Mouse (Mus musculus) heart, adult 8-10 months (tissue): ENCODE measurements around the gene Kras. TPM values are rescaled to one million over a fixed set of nuclear protein-coding genes. Genes with fewer than 3 reads are reported as not detected.

Experiments
- DNase-seq: peaks from one replicate; pipeline ENCODE4 v3.0.0; 2022; ENCODE audit warnings: low spot score
- total RNA-seq, 4 experiments: library from RNA; stranded (reverse); gene quantifications; 2 replicates each; pipeline ENCODE4 v1.2.4; 2022

Kras gene
- total RNA-seq, 4 experiments from 2014 or later = 25.1 to 35.9 (median 30.6) TPM

- DNase-seq = no peak
Observed at GRCm38 (mm10) chr6:145249291-145250184, 501 bp downstream of the Kras start.

- DNase-seq = no peak
Observed at GRCm38 (mm10) chr6:145247886-145248285, 2.2 kb downstream of the Kras start.

- DNase-seq = no peak
Observed at GRCm38 (mm10) chr6:145246841-145247240, 3.2 kb downstream of the Kras start.

- peak; percentile 13 for DNase-seq
Observed at GRCm38 (mm10) chr6:145242521-145242920, 7.5 kb downstream of the Kras start.

GRCm38 (mm10) chr6:145240285-145240684 lies 9.8 kb downstream of the Kras start:
- no peak for DNase-seq

GRCm38 (mm10) chr6:145237148-145237547 lies 12.9 kb downstream of the Kras start:
- no peak for DNase-seq

- DNase-seq = no peak
Observed at GRCm38 (mm10) chr6:145235367-145235766, 14.7 kb downstream of the Kras start.

GRCm38 (mm10) chr6:145234391-145234790 lies 15.6 kb downstream of the Kras start:
- DNase-seq = no peak

- no peak for DNase-seq
Observed at GRCm38 (mm10) chr6:145226296-145226695, 23.7 kb downstream of the Kras start.

- no peak for DNase-seq
Observed at GRCm38 (mm10) chr6:145224246-145224645, 25.8 kb downstream of the Kras start.

GRCm38 (mm10) chr6:145215826-145216225 lies 34.2 kb downstream of the Kras start:
- no peak for DNase-seq

- DNase-seq = no peak
Observed at GRCm38 (mm10) chr6:145213916-145214315, 36.1 kb downstream of the Kras start.

GRCm38 (mm10) chr6:145211376-145212305 lies 38.4 kb downstream of the Kras start:
- no peak for DNase-seq

- DNase-seq = peak; percentile 100
Observed at GRCm38 (mm10) chr6:145210816-145211338, 39.2 kb downstream of the Kras start, which contains the start of the genes Casc1 and Etfrf1. Casc1 (minus strand) TSS chr6:145211005. Etfrf1 (plus strand) TSS chr6:145211134.

GRCm38 (mm10) chr6:145210056-145210680 lies 39.9 kb downstream of the Kras start:
- peak; percentile 17 for DNase-seq

- no peak for DNase-seq
Observed at GRCm38 (mm10) chr6:145205142-145205541, 44.9 kb downstream of the Kras start.

GRCm38 (mm10) chr6:145204440-145204839 lies 45.6 kb downstream of the Kras start:
- DNase-seq = no peak

- DNase-seq = no peak
Observed at GRCm38 (mm10) chr6:145202432-145203125, 47.5 kb downstream of the Kras start.

- no peak for DNase-seq
Observed at GRCm38 (mm10) chr6:145197949-145198686, 51.9 kb downstream of the Kras start.

- DNase-seq = no peak
Observed at GRCm38 (mm10) chr6:145193446-145193845, 56.6 kb downstream of the Kras start.
